Mouse (Mus musculus) intestine, embryonic 16.5 days (tissue): Measurements from ENCODE around the gene Lrrc29. TPM values are rescaled to one million over a fixed set of nuclear protein-coding genes. Genes with fewer than 3 reads are reported as not detected.

ENCODE experiments used
- ATAC-seq: fragments of 200-750 bp; cut with Nextera tagmentation; 2 replicates; pipeline ENCODE4 v1.8.0; 2017; ENCODE audit warnings: moderate TSS enrichment, moderate library complexity
- H3K27ac ChIP-seq: fragments of 300-500 bp; sonication (generic); 2 replicates; pipeline ENCODE4 v1.5.1; 2014; ENCODE audit warnings: mild to moderate bottlenecking, low read length
- H3K27me3 ChIP-seq: fragments of 300-500 bp; sonication (generic); replicated peaks from 2 replicates; pipeline ENCODE4 v1.6.1; 2014; ENCODE audit warnings: low read length, control low read depth, mixed read lengths; ENCODE audit not compliant: control insufficient read depth, insufficient read depth
- H3K36me3 ChIP-seq: fragments of 300-500 bp; sonication (generic); 2 replicates; pipeline ENCODE4 v1.6.1; 2014; ENCODE audit warnings: low read length, control low read depth; ENCODE audit not compliant: control insufficient read depth, insufficient read depth
- H3K4me1 ChIP-seq: fragments of 300-500 bp; sonication (generic); 2 replicates; pipeline ENCODE4 v1.6.1; 2014; ENCODE audit warnings: low read length, control low read depth, mixed read lengths; ENCODE audit not compliant: control insufficient read depth, insufficient read depth
- H3K4me2 ChIP-seq: fragments of 300-500 bp; sonication (generic); 2 replicates; pipeline ENCODE4 v1.6.1; 2014; ENCODE audit warnings: low read depth, low read length, control low read depth
- H3K4me3 ChIP-seq: fragments of 300-500 bp; sonication (generic); 2 replicates; pipeline ENCODE4 v1.5.1; 2014; ENCODE audit warnings: mild to moderate bottlenecking, low read length
- H3K9ac ChIP-seq: fragments of 300-500 bp; sonication (generic); 2 replicates; pipeline ENCODE4 v1.6.1; 2014; ENCODE audit warnings: low read depth, low read length
- H3K9me3 ChIP-seq: fragments of 300-500 bp; sonication (generic); 2 replicates; pipeline ENCODE4 v1.6.1; 2016; ENCODE audit warnings: low read length, control low read depth; ENCODE audit not compliant: control insufficient read depth
- WGBS: fragments of 180-500 bp; shearing (Covaris S2); extraction: QIAGEN DNeasy Blood & Tissue Kit; methylation state at CpG from one replicate; pipeline ENCODE4 v1.1.7; 2014; 5-methylcytosine and 5-hydroxymethylcytosine counted together
- polyA plus RNA-seq: library from polyadenylated mRNA; unstranded; fragments of >200 nt; fragmentation: Nextera tagmentation; extraction: Ambion mirVana; gene quantifications from 2 replicates; pipeline ENCODE4 v1.2.1, GENCODE M21; 2015

Lrrc29 gene
- polyA plus RNA-seq, 1 experiment from 2014 or later: 1.8 TPM

- no peaks in the 10 kb centered on the region for H3K4me1 ChIP-seq
- 81% methylated on average over 9 of the region's 9 CpGs for WGBS
- H3K36me3 ChIP-seq: peaks cover 3% of the 10 kb centered on the region; the same call in 1 of the 2 replicates
- no peak overlapping the region for H3K4me3 ChIP-seq
- no peak overlapping the region for H3K9ac ChIP-seq
- no peaks in the 10 kb centered on the region for H3K9me3 ChIP-seq
- ATAC-seq: no peak
- H3K27me3 ChIP-seq: no peaks in the 10 kb centered on the region
- H3K27ac ChIP-seq: no peak overlapping the region
- no peak overlapping the region for H3K4me2 ChIP-seq
These were observed 12.3 kb downstream of the Lrrc29 start for GRCm38 (mm10) chr8:105313622-105314402.

GRCm38 (mm10) chr8:105312891-105313481 lies 13.1 kb downstream of the Lrrc29 start:
- Histone ChIP-seq H3K9me3 (no peaks in the 10 kb centered on the region), H3K4me2 (no peak overlapping the region), H3K4me3 (no peak overlapping the region), H3K4me1 (no peaks in the 10 kb centered on the region), H3K27me3 (no peaks in the 10 kb centered on the region), H3K36me3 (peaks cover 4% of the 10 kb centered on the region; the same call in 1 of the 2 replicates), H3K27ac (no peak overlapping the region), H3K9ac (no peak overlapping the region)
- ATAC-seq: no peak
- 91% methylated on average over 8 of the region's 8 CpGs for WGBS

GRCm38 (mm10) chr8:105311718-105312117 lies 14.4 kb downstream of the Lrrc29 start:
- H3K9me3 ChIP-seq: no peaks in the 10 kb centered on the region
- H3K4me1 ChIP-seq: no peaks in the 10 kb centered on the region
- H3K27ac ChIP-seq: no peak overlapping the region
- H3K36me3 ChIP-seq: peaks cover 9% of the 10 kb centered on the region; the same call in 1 of the 2 replicates
- no peak overlapping the region for H3K4me2 ChIP-seq
- no peak overlapping the region for H3K9ac ChIP-seq
- no peaks in the 10 kb centered on the region for H3K27me3 ChIP-seq
- ATAC-seq: no peak
- WGBS: 88% methylated on average over 1 of the region's 1 CpGs
- no peak overlapping the region for H3K4me3 ChIP-seq

GRCm38 (mm10) chr8:105310118-105310517 lies 16.0 kb downstream of the Lrrc29 start:
- no peaks in the 10 kb centered on the region for H3K9me3 ChIP-seq
- ATAC-seq: no peak
- H3K27me3 ChIP-seq: no peaks in the 10 kb centered on the region
- H3K9ac ChIP-seq: no peak overlapping the region
- peaks cover 9% of the 10 kb centered on the region; the same call in 1 of the 2 replicates for H3K36me3 ChIP-seq
- no peak overlapping the region for H3K4me2 ChIP-seq
- H3K4me1 ChIP-seq: peaks cover 6% of the 10 kb centered on the region; the same call in 1 of the 2 replicates
- H3K27ac ChIP-seq: no peak overlapping the region
- no peak overlapping the region for H3K4me3 ChIP-seq
- WGBS: 83% methylated on average over 8 of the region's 8 CpGs

GRCm38 (mm10) chr8:105309142-105309847 lies 16.8 kb downstream of the Lrrc29 start:
- Histone ChIP-seq H3K4me2 (no peak overlapping the region), H3K36me3 (peaks cover 9% of the 10 kb centered on the region; the same call in 1 of the 2 replicates), H3K9me3 (no peaks in the 10 kb centered on the region), H3K9ac (no peak overlapping the region), H3K27ac (no peak overlapping the region), H3K4me3 (no peak overlapping the region), H3K27me3 (no peaks in the 10 kb centered on the region), H3K4me1 (peaks cover 14% of the 10 kb centered on the region)
- no peak for ATAC-seq
- WGBS: 84% methylated on average over 15 of the region's 15 CpGs

GRCm38 (mm10) chr8:105308428-105308827 lies 17.6 kb downstream of the Lrrc29 start:
- no peak overlapping the region for H3K9ac ChIP-seq
- H3K36me3 ChIP-seq: peaks cover 9% of the 10 kb centered on the region; the same call in 1 of the 2 replicates
- no peak overlapping the region for H3K4me3 ChIP-seq
- 91% methylated on average over 10 of the region's 10 CpGs for WGBS
- ATAC-seq: no peak
- peaks cover 15% of the 10 kb centered on the region for H3K4me1 ChIP-seq
- H3K27me3 ChIP-seq: no peaks in the 10 kb centered on the region
- no peaks in the 10 kb centered on the region for H3K9me3 ChIP-seq
- H3K4me2 ChIP-seq: no peak overlapping the region
- no peak overlapping the region for H3K27ac ChIP-seq

GRCm38 (mm10) chr8:105307670-105308069 lies 18.4 kb downstream of the Lrrc29 start:
- no peak for ATAC-seq
- Histone ChIP-seq H3K4me3 (no peak overlapping the region), H3K27me3 (no peaks in the 10 kb centered on the region), H3K4me2 (no peak overlapping the region), H3K9me3 (no peaks in the 10 kb centered on the region), H3K9ac (no peak overlapping the region), H3K27ac (no peak overlapping the region), H3K36me3 (peaks cover 9% of the 10 kb centered on the region; the same call in 1 of the 2 replicates), H3K4me1 (peaks cover 15% of the 10 kb centered on the region)
- WGBS: 94% methylated on average over 13 of the region's 13 CpGs

- no peaks in the 10 kb centered on the region for H3K9me3 ChIP-seq
- peak overlapping the region; percentile 35; the same call in 1 of the 2 replicates for H3K27ac ChIP-seq
- WGBS: 39% methylated on average over 5 of the region's 5 CpGs
- peaks cover 15% of the 10 kb centered on the region for H3K4me1 ChIP-seq
- no peaks in the 10 kb centered on the region for H3K27me3 ChIP-seq
- peak overlapping the region; percentile 65 for H3K9ac ChIP-seq
- peak overlapping the region; percentile 53 for H3K4me3 ChIP-seq
- H3K36me3 ChIP-seq: peaks cover 15% of the 10 kb centered on the region
- ATAC-seq: 0 out of 2 replicates have a peak, but pooled peaks have one; percentile 4
- H3K4me2 ChIP-seq: peak overlapping the region; percentile 63
These were observed 19.9 kb downstream of the Lrrc29 start for GRCm38 (mm10) chr8:105306146-105306691.
